Mouse (Mus musculus) lung, postnatal 10 days (tissue): ENCODE data around the gene Vsig10.
"Not testable (repeated sequence)": the region's sequence is repeated elsewhere in the genome, so short reads cannot be mapped to it uniquely, and the experiment has no call there.

Experiments
- DNase-seq: peaks from one replicate; pipeline ENCODE4 v3.0.0; 2021

Vsig10 gene

DNA sequence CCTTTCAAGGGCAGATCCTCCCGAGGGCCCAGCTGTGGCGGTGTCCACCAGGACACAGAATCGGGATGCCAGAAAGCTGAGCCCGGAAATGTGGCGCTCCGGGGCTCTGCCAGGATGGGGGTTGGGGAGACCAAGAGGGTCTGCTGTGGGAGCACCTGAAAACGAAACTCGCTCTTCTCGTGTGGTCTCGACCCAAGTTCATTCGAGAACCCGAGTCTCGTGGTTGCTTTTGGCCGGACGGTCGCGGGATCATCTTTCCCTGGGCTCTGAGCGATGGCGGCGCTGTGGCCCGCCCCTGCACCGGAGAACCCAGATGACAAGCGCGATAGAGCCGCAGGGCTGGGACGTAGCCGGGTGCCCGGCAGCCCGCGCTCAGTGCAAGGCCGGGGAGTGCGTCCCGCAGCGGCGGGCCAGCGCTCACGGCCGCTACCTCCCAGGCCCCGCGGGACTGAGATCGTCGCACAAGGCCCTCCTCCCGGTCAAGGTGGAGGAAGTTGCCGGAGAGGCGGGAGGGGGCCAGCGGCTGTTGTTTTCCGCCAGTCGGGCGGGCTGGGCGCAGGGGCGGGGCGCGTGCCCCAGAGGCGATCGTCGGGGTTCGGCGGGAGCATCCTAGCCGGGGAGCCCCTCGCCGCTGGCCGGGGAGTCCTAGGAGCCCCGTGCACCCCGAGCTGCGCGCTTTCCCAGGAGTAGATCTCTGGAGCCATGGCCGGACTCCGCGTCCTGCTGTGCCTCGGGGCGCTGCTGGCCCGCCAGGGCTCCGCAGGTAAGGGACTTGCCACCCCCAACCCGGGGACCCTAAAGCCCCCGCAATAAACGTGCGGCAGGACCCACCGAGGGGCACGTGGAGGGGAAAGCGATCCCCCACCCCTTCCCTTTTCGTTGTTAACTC lies at the start of gene Vsig10:
TSS of gene Vsig10 (plus strand) at position 343 of the 889 bp plus-strand sequence.
- peak; percentile 82 for DNase-seq

DNA sequence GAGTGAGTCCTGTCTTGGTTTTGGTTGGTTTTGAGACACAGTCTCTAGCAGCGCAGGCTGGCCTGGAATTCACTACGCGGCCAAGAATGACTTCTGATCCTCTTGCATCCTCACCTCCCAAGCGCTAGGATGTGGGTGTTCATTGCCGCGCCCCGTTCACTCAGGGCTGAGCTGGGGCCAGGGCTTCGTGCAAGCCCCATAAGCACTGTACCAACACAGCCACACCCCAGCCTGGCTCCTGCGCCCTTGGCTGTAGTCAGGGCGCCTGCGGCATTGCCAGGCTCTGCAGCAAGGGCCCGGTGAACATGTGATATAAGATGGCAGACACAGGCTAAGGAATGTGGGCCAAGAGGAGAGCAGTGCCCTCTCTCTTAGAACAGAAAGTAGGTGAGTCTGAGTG lies 49.5 kb upstream of the Vsig10 start:
- DNase-seq: no peak

DNA sequence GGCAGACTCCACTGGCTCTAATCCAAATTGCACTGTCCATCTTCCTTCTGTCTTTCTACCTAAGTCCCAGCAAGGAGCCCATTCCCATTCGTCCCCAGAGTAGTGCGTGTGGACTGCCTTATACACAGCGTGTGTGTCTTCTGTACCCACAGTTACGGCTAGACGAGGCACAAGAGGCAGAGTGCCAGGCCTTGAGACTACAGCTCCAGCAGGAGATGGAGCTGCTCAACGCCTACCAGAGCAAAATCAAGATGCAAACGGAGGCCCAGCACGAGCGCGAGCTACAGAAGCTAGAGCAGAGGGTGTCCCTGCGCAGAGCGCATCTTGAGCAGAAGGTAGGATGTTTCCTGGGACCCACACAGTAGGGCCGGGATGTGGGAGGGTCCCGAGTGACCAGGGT lies 46.9 kb upstream of the Vsig10 start:
- DNase-seq: no peak

DNA sequence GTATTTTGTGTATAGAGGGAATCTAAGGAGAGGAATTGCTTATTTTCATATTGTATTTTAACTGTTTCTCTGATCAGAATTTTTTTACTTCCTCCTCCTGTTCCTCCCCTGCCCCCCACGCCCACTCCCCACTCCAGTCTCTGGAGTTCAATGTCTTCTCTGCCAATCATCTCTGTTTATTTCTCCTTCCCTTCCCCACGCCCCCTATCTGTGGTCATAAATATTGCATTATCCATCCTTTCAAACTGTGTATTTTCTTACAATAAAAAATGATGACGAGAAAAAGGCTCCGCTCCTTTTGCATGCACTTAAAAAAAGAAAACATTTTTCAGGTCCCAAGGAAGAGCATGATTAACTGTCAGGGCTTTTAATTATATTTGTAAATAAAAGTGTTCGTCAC lies 44.1 kb upstream of the Vsig10 start:
- no peak for DNase-seq

DNA sequence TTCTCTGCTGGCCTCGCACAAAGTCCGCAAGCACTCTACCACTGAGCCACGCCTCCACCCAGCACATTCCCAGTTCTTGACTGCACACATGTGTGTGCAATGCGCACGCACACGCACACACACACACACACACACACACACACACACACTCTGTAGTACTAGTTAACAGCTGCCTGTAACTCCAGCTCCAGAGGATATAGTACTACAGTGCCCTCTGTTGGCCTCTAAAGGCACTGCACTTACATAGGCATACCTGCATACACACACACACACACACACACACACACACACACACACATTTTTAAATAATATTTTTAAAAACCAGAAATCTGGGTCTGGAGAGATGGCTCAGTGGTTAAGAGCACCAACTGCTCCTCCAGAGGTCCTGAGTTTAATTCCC lies 41.1 kb upstream of the Vsig10 start:
- no peak for DNase-seq

DNA sequence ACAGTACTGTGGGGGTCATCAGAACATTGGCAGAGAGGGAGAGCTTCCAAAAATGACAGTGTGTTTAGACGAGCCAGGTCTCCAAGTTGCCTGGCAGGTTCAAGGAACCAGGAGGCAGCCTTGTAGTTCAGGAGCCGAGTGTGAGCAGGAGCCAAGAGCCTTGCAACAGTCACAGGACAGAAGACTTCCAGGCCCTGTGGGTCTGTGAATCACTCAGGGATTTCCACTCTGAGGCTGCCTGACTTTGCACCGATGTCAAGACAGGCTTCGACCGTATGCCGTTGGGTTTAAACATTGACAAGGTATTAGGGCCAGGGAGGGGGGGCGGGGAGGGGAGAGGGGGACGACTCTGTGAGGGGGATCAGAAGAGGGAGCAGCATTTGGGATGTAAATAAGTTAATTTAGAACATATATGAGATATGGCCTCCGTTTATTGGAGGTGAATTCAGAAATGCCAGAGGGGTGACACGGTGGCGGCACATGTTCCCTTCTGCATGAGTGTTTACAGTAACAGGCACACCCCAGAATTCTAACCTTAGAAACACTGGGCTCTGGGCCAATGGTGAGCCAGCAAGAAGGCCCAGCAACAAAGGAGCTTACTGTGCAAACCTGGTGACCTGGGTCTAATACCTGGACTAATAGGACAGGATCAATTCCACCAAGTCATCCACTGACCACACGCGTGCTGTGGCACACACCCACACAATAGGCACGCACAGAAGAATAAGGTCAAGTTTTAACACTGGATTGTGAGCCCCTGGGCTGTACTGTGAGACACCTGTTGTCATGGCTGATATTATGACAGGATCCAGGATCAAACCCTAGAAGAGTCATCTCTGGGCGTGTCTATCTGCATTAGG lies 39.8 kb upstream of the Vsig10 start:
- peak; percentile 62 for DNase-seq

DNA sequence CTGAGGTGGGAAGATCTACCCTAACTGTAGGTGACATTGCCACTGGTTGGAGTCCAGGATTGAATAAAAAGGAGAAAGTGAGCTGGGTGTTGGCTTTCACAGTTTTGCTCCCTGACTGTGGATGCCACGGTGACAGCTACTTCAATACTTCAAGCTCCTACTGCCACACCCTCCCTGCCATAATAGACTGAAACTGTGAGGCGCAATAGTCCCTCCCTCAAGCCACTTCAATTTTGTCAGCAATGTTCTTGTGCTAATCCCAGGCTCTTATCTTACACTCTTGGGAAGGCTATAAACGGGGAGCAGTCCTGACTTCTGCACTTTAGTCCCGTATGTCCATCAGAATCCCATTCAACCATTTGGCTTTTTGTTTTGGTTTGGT lies 39.2 kb upstream of the Vsig10 start:
- DNase-seq: no peak

DNA sequence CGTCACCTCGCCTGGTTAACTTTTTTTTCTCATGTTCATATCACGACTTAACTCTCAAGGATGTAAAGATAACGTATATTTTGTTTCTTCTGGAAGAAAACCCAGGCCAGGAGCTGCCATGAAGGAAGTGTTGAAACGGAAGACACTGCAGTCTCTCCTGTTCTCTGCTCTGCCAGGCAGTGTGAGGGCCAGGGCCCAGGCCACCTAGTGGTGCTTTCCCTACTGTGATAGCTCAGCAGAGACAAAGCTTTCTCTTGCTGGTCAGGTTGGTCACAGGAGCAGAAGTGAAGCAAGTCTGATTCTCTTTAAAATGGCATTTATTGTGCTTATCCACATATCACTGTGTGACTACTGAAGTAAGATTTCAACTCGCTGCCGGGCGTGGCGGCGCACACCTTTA lies 37.3 kb upstream of the Vsig10 start:
- no peak for DNase-seq

DNA sequence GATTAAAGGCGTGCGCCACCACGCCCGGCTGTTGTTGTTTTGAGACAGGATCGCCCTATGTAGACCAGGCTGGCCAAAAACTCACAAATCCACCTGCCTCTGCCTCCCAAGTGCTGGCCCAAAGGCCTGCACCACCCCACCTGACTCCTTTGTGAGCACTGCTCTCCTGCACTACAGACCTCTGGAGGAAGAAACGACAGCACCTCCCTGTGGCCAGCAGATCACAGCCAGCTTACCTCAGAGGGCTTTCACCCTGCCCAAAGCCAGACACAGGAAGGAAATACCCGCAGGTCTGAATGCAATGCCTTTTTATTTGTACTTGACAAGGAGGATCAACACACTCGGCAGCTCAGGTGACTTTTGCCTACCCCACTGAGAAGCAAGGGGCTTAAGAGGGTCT lies 36.5 kb upstream of the Vsig10 start:
- DNase-seq: no peak

DNA sequence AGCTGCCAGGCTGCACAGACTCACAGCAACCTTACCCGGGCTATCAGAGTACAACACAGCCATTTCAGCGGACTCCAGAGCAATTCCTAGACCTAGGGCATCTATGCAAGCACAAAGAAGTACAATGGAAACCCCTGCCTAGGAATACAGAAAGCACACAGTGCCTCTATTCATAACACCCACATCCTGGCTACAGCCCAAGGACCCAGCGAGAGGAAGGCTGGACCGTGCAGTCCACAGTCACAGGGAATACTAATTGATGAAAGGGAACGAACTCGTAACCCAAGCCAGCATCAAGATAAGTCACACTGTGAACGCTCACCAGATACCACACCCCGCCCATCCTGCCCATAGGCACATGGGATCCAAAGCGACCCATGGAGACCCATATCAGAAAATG lies 34.9 kb upstream of the Vsig10 start:
- no peak for DNase-seq

DNA sequence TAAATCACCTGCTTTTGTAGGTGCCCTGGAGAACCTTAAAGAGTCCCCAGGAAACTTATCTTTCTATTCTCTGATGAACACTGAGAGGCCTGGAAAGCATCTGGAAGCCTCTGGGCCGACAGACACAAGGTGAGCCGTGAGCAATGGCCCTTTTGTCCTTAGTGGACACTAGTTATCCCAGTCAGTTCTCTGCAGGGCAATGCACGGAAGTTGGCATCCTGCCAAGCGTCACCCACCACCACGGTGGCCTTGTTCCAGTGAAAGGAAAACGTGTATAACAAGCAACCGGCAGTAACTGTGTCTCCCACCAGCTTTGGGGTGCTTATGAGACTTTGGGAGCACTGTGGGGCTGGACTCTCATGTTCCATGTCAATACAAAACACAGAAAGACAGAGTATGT lies 34.2 kb upstream of the Vsig10 start:
- DNase-seq: no peak

DNA sequence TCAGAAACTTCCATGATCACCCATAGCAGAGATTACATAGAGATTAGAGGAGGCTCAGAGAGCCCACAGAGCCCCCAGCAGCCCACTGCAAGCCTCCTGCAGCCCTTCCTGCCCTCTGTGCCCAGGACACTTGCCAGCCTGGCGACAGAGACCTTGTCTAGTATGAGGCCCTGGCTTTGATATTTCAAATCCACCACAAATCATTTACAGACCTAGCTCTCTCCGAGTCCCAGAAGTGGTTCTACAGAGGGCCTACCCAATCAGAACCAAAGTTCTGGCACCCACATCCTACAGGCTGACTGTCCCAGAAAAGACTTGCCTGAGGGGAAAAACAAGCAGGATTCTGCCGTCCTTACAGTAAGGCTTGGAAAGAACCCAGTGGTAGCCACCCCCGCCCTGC lies 33.6 kb upstream of the Vsig10 start:
- DNase-seq: no peak

DNA sequence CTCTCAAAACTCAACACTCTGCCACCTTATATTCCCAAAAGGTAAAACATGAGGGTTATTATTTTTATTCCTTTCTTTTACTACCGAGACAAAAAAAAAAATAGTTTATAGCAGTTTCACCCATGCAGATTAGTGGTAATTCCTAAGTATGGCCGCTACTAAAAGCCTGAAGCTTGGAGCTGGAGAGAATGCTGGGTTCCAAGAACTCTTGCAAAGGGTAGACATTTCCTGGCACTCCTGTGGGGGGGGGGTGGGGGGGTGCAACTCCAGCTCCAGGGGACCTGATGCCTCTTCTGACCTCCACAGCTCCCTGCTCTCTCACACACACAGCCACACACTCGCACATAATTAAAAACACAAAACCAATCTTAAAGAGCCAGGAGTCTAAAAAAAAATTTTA lies 32.6 kb upstream of the Vsig10 start:
- DNase-seq: no peak

DNA sequence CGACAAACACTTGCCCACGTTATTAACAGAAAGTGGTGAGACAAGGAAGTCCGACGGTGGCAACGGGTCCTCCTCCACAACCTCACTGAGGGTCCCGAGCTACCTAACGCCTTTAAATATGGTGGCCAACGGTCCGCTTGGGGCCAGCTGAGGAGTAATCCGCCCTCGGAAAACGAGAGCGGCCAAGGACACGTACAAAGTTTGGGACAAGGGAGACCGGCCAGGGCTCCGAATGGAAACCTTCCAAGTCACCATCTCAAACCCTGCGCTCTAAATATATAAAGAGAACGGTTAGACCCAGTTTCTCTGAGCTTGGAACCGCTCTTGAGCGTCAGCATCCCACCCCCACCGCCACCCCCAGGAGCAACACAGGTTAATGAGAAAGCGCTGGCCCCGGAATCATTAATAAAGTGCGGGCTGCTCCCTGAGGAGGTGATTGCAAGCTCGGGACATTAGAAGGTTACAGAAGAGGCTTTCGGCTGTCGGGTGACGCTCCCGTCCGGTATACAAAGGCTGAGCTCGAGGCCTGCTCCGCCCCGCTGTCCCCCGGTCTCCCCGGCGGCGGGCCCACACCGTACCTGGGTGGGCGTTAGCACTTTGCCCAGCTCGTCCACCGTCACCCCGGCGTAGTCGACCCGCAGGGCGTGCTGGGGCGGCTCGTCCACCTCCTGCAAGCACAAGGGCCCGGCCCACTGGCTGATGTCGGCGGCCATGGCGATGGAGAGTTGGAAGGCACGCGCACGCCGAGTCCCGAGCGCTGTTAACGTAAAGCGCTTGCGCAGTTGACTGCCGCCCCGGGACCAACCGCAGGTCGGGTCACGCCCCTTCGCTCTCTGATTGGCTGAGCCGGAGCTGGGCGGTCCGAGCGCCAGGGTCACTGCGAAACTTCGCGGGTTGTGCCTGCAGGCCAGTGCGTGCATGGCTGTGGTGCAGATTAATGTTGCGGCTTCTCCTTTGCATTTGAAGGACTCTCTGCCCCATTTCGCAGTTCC lies 31.8 kb upstream of the Vsig10 start, which contains the start of gene Pebp1:
TSS of gene Pebp1 (minus strand) at position 795 of the 992 bp plus-strand sequence.
- DNase-seq: peak; percentile 99

DNA sequence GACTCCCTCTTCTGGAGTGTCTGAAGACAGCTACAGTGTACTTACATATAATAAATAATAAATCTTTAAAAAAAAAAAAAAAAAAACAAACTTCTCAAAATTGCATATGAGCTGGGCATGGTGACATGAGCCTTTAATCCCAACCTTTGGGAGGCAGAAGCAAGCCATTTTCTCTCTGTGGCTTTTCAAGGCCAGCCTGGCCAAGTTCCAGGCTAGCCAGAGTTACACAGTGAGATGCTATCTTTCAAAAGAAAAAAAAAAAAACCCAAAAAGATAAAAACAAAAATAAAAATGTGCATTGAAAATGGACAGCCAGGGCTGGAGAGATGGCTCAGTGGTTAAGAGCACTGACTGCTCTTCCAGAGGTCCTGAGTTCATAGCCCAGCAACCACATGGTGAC lies 29.2 kb upstream of the Vsig10 start:
- DNase-seq: no peak

DNA sequence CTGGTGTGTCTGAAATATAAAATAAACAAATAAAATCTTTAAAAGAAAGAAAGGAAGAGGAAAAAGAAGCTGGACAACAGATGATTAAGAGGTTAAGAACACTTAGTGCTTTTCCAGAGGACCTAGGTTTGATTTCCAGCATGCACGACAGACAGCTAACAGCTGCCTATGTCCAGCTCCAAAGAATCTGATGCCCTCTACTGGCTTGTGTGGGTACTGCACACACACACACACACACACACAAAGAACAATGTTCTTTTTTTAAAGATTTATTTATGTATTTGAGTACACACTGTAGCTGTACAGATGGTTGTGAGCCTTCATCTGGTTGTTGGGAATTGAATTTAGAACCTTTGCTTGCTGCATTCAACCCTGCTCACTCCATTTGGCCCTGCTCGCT lies 28.8 kb upstream of the Vsig10 start:
- DNase-seq: no peak

DNA sequence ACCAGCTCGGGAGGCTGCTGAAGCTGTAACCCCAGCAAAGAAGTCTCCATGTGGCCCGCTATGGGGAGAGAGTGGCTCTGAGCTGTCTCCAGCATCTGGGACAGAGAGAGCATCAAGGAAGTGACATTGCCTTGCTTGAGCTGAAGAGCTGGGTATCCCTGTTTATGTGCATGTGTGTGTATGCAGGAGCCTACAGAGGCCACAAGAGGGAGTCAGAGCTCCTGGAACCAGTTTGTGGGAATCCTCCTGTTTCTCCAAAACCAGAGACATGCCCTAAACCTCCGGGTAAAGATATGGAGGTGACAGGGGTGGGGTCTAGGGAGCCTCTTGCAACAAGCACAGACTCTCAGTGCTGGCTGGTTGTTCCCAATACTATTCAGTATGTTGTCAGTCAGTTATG lies 27.6 kb upstream of the Vsig10 start:
- no peak for DNase-seq

DNA sequence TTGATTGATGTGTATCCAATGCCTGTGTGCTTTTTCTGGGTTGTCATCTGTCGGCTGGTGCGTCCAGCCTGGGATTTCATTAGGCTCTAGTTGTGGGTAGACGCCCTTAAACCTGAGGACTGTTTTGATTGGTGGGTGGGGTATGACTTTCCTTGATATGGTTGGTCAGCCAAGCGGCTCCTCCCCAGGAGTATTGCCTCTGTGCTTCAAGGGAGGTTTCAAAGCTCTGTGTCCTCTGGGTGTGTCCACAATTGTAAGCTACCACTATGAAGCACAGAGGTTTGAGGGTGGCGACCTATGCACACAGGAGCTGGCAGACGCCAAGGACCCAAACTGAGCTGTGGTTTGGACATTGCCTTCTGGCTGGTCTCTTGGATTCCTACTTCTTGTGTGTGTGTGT lies 26.3 kb upstream of the Vsig10 start:
- DNase-seq: no peak

DNA sequence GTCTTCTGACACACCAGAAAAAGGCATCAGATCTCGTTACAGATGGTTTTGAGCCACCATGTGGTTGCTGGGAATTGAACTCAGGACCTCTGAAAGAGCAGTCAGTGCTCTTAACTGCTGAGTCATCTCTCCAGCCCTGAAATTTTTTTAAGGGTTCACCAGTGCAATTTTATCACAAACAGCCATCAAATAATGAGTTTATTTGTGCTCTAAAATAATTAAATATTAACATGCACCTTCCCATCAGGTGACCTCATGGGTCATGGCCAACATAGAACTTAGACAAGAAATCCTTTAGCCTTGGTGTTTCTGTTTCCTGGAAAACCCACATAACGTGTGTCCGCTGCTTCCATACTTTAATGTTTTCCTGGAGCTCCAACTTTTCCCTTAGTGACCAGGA lies 25.1 kb upstream of the Vsig10 start:
- DNase-seq: not testable (repeated sequence)

DNA sequence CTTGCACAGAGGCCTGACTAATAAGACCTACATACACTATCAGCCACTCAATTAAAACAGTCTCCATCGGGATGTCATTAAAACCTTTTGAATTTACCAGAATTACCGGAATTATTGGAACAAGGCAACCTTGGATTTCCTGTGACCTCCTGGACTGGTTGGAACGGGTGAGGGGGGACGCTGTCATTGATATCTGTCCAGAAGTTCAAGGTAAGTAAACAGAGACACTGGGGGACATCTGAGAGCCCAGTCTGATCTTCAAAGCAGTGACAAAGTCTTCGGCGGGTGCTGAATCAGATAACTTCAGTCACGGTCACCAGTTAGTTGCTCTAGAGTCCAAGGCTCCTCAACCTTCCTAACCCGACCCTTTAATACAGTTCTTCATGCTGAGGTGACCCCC lies 23.9 kb upstream of the Vsig10 start:
- DNase-seq: no peak

DNA sequence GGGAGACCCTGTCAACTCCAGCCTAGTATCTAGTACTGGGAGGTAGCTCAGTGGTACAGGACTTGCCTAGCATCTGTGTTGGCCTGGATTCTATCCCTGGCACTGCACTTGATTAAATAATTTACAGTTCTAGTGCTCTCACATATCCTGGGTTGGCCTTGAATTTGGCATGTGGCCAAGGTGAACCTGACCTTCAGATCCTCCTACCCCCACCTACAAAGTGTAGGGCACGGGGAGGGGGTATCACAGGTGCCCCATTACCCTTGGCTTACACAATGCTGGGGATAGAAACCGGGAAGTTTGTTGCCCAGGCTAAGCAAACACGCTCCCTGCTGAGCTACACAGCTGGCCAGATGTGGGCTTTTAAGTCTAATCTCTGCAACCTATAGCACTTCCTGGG lies 16.0 kb upstream of the Vsig10 start:
- no peak for DNase-seq

DNA sequence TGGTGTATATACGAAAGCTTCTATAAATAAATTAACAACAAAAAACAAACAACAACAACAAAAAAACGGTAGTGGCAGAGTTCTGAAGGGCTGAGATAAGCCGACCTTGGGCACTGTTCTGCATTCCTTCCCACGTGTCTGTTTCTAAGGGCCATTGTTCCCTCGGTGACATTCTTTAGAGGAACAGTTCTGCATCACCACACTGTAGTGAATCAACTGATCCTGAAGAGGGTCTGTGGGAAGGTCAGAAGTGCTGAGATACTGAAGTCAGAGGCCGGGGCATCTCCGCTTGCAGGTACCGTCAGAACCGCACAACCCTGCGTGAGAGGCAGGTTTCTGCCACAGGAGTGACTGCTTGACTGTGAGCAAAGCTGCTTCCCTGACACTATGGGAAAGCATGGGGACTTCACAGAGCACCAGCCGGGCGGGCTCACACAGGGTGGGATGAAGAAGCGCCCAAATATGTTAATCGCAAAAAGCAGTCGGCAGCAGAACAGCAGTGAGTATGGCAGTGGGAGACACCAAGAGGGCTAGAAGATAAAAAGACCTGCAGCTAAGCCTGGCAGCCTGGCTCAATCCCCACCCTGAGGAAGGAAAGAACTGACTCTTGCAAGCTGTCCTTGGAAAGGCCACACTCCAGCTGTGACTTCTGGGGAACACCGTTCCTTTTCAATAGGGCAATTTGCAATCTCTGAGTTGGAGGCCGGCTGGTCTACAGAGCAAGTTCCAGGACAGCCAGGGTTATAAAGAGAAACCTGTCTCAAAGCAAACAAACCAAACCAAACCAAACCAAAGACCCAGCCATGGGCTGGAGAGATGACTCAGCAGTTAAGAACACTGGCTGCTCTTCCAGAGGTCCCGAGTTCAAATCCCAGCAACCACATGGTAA lies 14.9 kb upstream of the Vsig10 start:
- DNase-seq: no peak
